Mouse (Mus musculus) forelimb bud, embryonic 11.5 days (tissue): ENCODE measurements around the gene Hbs1l.

ENCODE experiments used
- DNase-seq: peaks from one replicate; pipeline ENCODE4 v3.0.0-alpha.2; 2012; ENCODE audit warnings: low read depth, low spot score

Gene Hbs1l

GRCm38 (mm10) chr10:21304672-21305632 lies 9.2 kb downstream of the Hbs1l start:
- no peak for DNase-seq

- DNase-seq: no peak
Observed at GRCm38 (mm10) chr10:21313732-21314131, 18.0 kb downstream of the Hbs1l start.

- no peak for DNase-seq
Observed at GRCm38 (mm10) chr10:21316123-21316522, 20.3 kb downstream of the Hbs1l start.

GRCm38 (mm10) chr10:21318250-21318649 lies 22.5 kb downstream of the Hbs1l start:
- no peak for DNase-seq

- no peak for DNase-seq
Observed at GRCm38 (mm10) chr10:21318996-21319395, 23.2 kb downstream of the Hbs1l start.

- DNase-seq: no peak
Observed at GRCm38 (mm10) chr10:21320601-21321000, 24.8 kb downstream of the Hbs1l start.

GRCm38 (mm10) chr10:21326352-21326751 lies 30.6 kb downstream of the Hbs1l start:
- no peak for DNase-seq

- DNase-seq: no peak
Observed at GRCm38 (mm10) chr10:21327605-21328135, 31.9 kb downstream of the Hbs1l start.

GRCm38 (mm10) chr10:21334349-21335105 lies 38.7 kb downstream of the Hbs1l start:
- DNase-seq: no peak

- DNase-seq: no peak
Observed at GRCm38 (mm10) chr10:21335534-21335933, 39.8 kb downstream of the Hbs1l start.

- peak; percentile 17 for DNase-seq
Observed at GRCm38 (mm10) chr10:21337191-21337590, 41.4 kb downstream of the Hbs1l start.

GRCm38 (mm10) chr10:21341706-21342105 lies 45.9 kb downstream of the Hbs1l start:
- DNase-seq: no peak

GRCm38 (mm10) chr10:21342331-21343005 lies 46.7 kb downstream of the Hbs1l start:
- no peak for DNase-seq

- no peak for DNase-seq
Observed at GRCm38 (mm10) chr10:21347332-21347731, 51.6 kb downstream of the Hbs1l start.

- no peak for DNase-seq
Observed at GRCm38 (mm10) chr10:21349449-21349848, 53.7 kb downstream of the Hbs1l start.

GRCm38 (mm10) chr10:21349946-21350345 lies 54.2 kb downstream of the Hbs1l start:
- DNase-seq: no peak

GRCm38 (mm10) chr10:21350531-21351515 lies 55.0 kb downstream of the Hbs1l start:
- no peak for DNase-seq

GRCm38 (mm10) chr10:21351766-21352165 lies 56.0 kb downstream of the Hbs1l start:
- DNase-seq: no peak

GRCm38 (mm10) chr10:21353890-21354289 lies 58.1 kb downstream of the Hbs1l start:
- no peak for DNase-seq

GRCm38 (mm10) chr10:21354506-21354905 lies 58.7 kb downstream of the Hbs1l start:
- DNase-seq: no peak
